In genomic region chr11:120232230-120233097, GRCm38 (mm10) we compare ENCODE assay signal across 8 mouse cellular contexts. TPM values are rescaled to one million over a fixed set of nuclear protein-coding genes. Genes with fewer than 3 reads are reported as not detected.
A peak's percentile ranks its signal among the peaks of the same experiment; 100 is the strongest.
DNase-seq lines count a peak whose midpoint lies in the region; ATAC-seq and TF ChIP-seq lines count a peak whose summit lies in the region.

Gene Bahcc1, plus strand, starts transcription at chr11:120232947.

- no peaks in the 10 kb centered on the region for H3K27me3 ChIP-seq in forebrain, embryonic 15.5 days

- peaks cover 4 to 15% of the 10 kb centered on the region in 2 experiments; a peak in 3 of 4 replicates for H3K4me1 ChIP-seq in ES-E14 (ENCODE audit: control insufficient read depth in 2 of 2, insufficient read depth in 2 of 2, low read length in 2 of 2, poor library complexity in 1 of 2)
- peaks cover 36% of the 10 kb centered on the region for H3K4me1 ChIP-seq in forebrain, embryonic 15.5 days
- H3K4me1 ChIP-seq in lung, adult 2 months (ENCODE audit: control insufficient read depth, insufficient read depth, low read length) = peaks cover 9% of the 10 kb centered on the region

- peak within 1 kb of the TSS; percentile 76 to 79 for H3K4me3 ChIP-seq in ES-E14 (ENCODE audit: insufficient read depth in 1 of 2, low read depth in 1 of 2, low read length in 2 of 2, poor library complexity in 1 of 2, severe bottlenecking in 1 of 2)
- peak within 1 kb of the TSS; percentile 91 for H3K4me3 ChIP-seq in forebrain, embryonic 15.5 days
- H3K4me3 ChIP-seq in lung, adult 2 months (replicated peaks; ENCODE audit: extremely low read depth, low read depth, low read length) = peak within 1 kb of the TSS; percentile 74

- no peak for TF ChIP-seq CTCF in lung, adult 2 months (IDR thresholded peaks at IDR 0.05; ENCODE audit: insufficient read depth, low read length)

- in situ Hi-C loops in ES-E14 (cut with MboI; ENCODE audit: low sequenced_read_pairs in 2 of 2, unreplicated experiment in 2 of 2) = loop anchor here (10.0 to 25.0 kb wide), 2 partner anchors 1145 to 1178 kb away; partner anchors contain the start of gene Cbx4 (in 1 of the 2)

- H3K27ac ChIP-seq in ES-E14 (ENCODE audit: insufficient read depth, low read depth, low read length, poor library complexity, severe bottlenecking) = no peak within 1 kb of the TSS
- peak within 1 kb of the TSS; percentile 98 for H3K27ac ChIP-seq in forebrain, embryonic 15.5 days (replicated peaks)

- H3K4me2 ChIP-seq in forebrain, embryonic 15.5 days (replicated peaks) = peak within 1 kb of the TSS; percentile 93

- intact Hi-C loops in heart, postnatal 25 days (cut with DNase I) = loop anchor here (1.0 kb wide), 1 partner anchor 44 kb away; no protein-coding TSS in a partner anchor

- DNase-seq in ES-E14 (ENCODE audit: low read depth, low spot score) = peak; percentile 99
- peak; percentile 100 for DNase-seq in cerebellum, adult 11-12 months
- DNase-seq in heart, postnatal 25 days (ENCODE audit: low spot score) = peak; percentile 100
- DNase-seq in layer of hippocampus, adult 18-20 months (ENCODE audit: low spot score in 2 of 2) = peak; percentile 100
- peak; percentile 100 for DNase-seq in lung, adult 2 months
- DNase-seq in thymus, adult 18-20 months = peak; percentile 96 to 97

- no peaks in the 10 kb centered on the region for H3K9me3 ChIP-seq in ES-E14 (ENCODE audit: control insufficient read depth, insufficient read depth, low read depth, low read length)
- no peaks in the 10 kb centered on the region for H3K9me3 ChIP-seq in forebrain, embryonic 15.5 days

- H3K9ac ChIP-seq in ES-E14 (ENCODE audit: insufficient read depth, low read depth, low read length, poor library complexity, severe bottlenecking) = peak within 1 kb of the TSS; percentile 79
- H3K9ac ChIP-seq in forebrain, embryonic 15.5 days (replicated peaks) = peak within 1 kb of the TSS; percentile 98

- TF ChIP-seq POLR2A in lung, adult 2 months (IDR thresholded peaks at IDR 0.05; ENCODE audit: borderline replicate concordance, extremely low read depth, low read depth, low read length) = peak; percentile 97; the same call in 1 of the 2 replicates

- WGBS in forebrain, embryonic 15.5 days = under 1% methylated on average over 36 of the region's 36 CpGs
- 2% methylated on average over 36 of the region's 36 CpGs for WGBS in lung, adult 2 months

- H3K36me3 ChIP-seq in ES-E14 (ENCODE audit: control insufficient read depth, insufficient read depth, low read length, poor library complexity, severe bottlenecking) = peaks cover 3% of the 10 kb centered on the region; the same call in 1 of the 2 replicates
- H3K36me3 ChIP-seq in forebrain, embryonic 15.5 days = no peaks in the 10 kb centered on the region

- peak; percentile 95 for ATAC-seq in forebrain, embryonic 15.5 days (replicated peaks)
- ATAC-seq in neutrophil, adult 5-6 weeks (ENCODE audit: extremely low read depth, insufficient number of reproducible peaks, low FRiP score, poor library complexity, severe bottlenecking) = peak; percentile 82

TF ChIP-seq in ES-E14, 5 proteins besides CTCF, POLR2A, EP300 and RAD21:
- TF ChIP-seq CHD2 (IDR thresholded peaks at IDR 0.05; ENCODE audit: low read depth, low read length) (peak; percentile 65; the same call in 1 of the 2 replicates), MAFK (IDR thresholded peaks at IDR 0.05; ENCODE audit: insufficient read depth, low read depth, low read length) (0 out of 2 replicates have a peak, but pooled peaks have one; percentile 13), HCFC1 (IDR thresholded peaks at IDR 0.05; ENCODE audit: borderline replicate concordance, insufficient read depth, low read length) (no peak)

RNA-seq across cellular contexts. Expression of gene Bahcc1, which starts in this region (rescaled TPM):
- total RNA-seq in ES-E14 (2012; rRNA removed) = 11.7 and 16.3 TPM in 2 replicates
- 15.4 and 16.1 TPM in 2 replicates for polyA plus RNA-seq in forebrain, embryonic 15.5 days (2015; fragmentation: Nextera tagmentation; extraction: Ambion mirVana)
- 1 to 10 TPM; 7.8 to 8.3 TPM for total RNA-seq in heart, postnatal 25 days (2021)
- 10 to 100 TPM; 17.6 to 19.0 TPM for total RNA-seq in layer of hippocampus, adult 18-20 months (2021)
- polyA plus RNA-seq in lung, adult 2 months (2012; rRNA removed) = 10.8 and 12.4 TPM in 2 replicates
- 0.12 TPM in 1 of 2 replicates, not detected in the other for total RNA-seq in neutrophil, adult 5-6 weeks (2017)

Comparison
In these comparisons a context has a peak if more than half of its experiments do, and no peak if none do; other contexts are left out.
1. Peak in ATAC-seq in neutrophil, adult 5-6 weeks; RNA of the gene not detected or under 1 TPM.